Mouse (Mus musculus) C2C12 (cell line): Measurements from ENCODE around the gene Sox8.

ENCODE experiments used
- CTCF ChIP-seq: IDR thresholded peaks from one replicate; pipeline ENCODE4 v1.5.1; 2011; ENCODE audit not compliant: control insufficient read depth, insufficient read depth, insufficient read length
- MYOD1 ChIP-seq: IDR thresholded peaks from one replicate; pipeline ENCODE4 v1.6.1; 2011; ENCODE audit warnings: low read depth; ENCODE audit not compliant: control insufficient read depth, insufficient read length
- MYOG ChIP-seq: IDR thresholded peaks from one replicate; pipeline ENCODE4 v1.6.1; 2011; ENCODE audit not compliant: control insufficient read depth, insufficient read length; ENCODE audit errors: extremely low read depth
- USF1 ChIP-seq: IDR thresholded peaks from one replicate; pipeline ENCODE4 v1.6.1; 2011; ENCODE audit warnings: low read depth, mild to moderate bottlenecking, control low read depth, moderate library complexity

- TF ChIP-seq CTCF (no peak), MYOD1 (no peak), MYOG (no peak), USF1 (no peak)
These were observed 29.8 kb downstream of the Sox8 start for GRCm38 (mm10) chr17:25540731-25541130.
